Mouse (Mus musculus) retina, embryonic 14.5 days (tissue): Measurements from ENCODE around the gene S100a3.

Source experiments
- DNase-seq: peaks from one replicate; pipeline ENCODE4 v3.0.0-alpha.2; 2015; ENCODE audit warnings: low spot score

S100a3 gene

DNA sequence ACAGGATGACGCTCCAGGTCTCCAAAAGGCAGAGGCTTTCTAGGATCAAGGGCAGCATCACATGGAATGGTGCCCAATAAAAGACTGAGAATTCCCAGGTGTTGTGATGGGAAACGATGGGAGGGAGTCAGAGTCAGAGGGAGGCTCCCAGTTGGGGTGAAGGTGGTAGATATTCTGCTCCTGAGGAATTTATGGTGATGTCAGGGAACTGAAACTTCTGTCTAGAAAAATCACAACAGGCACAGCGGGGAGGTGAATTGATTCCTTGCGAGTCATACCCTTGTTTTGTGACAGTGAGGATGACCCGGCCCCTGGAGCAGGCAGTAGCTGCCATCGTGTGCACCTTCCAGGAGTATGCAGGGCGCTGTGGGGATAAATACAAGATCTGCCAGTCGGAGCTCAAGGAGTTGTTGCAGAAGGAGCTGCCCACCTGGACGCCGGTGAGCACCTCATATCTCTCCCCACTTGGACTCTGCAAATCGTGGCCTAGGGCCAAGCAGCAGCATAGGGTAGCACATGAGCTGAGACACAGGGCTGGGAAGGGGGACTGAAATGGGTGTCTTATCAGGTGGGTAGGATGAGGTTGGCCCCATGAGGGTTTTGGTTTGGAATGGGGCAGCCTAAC lies 41.2 kb downstream of the S100a3 start, which contains the start of gene Gm42674:
Gene Gm42674 (plus strand): TSS at position 419 of the 625 bp plus-strand sequence.
- DNase-seq, result no peak

DNA sequence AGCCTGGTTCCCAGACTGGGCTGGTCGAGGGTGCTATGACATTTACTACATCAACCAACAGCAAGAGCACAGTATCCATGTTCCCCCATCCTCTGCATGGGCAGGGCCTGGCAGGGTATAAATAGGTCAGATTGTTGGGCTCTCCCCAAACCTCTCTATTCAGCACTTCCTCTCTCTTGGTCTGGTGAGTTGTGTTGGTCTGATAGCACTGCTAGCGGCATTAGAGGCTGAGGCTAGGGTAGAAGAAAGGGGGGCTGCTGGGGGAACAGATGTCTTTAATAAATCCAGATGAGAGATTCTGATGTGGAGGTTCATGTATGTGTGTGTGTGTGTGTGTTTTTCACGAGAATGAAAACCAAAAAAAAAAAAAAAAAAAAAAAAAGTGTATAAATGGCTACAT lies 43.2 kb downstream of the S100a3 start, which contains the start of gene S100a4:
Gene S100a4 (plus strand): TSS at position 149 of the 400 bp plus-strand sequence.
- DNase-seq, result no peak

DNA sequence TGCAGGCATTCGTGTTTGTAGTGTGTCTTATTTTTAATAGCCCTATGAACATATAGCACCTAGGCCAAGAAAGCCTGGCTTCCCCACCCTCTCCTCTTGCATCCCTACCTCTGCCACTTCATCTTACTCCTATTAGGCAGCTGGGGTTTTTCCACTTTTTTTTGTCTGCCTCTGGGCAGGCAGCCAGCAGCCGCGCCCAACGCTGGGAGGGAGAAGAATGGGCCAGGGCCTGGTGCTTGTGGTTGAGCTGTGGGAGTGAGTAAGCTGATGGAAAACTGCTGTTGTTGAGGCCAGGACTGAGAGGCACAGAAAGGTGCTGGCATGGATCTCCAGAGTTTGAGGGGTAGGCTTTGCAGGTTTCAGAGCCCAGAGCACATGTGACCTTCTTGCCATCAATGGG lies 44.0 kb downstream of the S100a3 start:
- no peak for DNase-seq

DNA sequence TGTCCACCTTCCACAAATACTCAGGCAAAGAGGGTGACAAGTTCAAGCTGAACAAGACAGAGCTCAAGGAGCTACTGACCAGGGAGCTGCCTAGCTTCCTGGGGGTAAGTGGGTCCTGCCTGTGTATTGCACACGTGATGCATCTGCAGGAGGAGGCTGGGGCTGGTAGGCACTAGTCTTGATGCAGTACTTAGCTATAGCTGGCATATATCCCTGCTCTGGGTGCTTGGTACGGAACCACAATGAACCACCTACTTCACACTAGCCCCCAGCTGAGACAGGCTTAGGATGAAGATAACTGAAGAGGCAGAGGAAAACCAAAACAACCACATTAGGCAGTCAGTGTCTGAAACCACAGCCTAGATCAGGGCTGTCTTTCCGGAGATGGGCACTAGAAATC lies 44.7 kb downstream of the S100a3 start:
- DNase-seq, result no peak

DNA sequence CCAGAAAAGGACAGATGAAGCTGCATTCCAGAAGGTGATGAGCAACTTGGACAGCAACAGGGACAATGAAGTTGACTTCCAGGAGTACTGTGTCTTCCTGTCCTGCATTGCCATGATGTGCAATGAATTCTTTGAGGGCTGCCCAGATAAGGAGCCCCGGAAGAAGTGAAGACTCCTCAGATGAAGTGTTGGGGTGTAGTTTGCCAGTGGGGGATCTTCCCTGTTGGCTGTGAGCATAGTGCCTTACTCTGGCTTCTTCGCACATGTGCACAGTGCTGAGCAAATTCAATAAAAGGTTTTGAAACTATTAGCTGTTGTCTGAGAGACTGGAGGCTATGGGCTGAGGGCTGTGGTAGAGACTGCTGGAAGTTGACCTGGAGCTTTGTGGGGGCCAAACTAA lies 45.4 kb downstream of the S100a3 start:
- no peak for DNase-seq

DNA sequence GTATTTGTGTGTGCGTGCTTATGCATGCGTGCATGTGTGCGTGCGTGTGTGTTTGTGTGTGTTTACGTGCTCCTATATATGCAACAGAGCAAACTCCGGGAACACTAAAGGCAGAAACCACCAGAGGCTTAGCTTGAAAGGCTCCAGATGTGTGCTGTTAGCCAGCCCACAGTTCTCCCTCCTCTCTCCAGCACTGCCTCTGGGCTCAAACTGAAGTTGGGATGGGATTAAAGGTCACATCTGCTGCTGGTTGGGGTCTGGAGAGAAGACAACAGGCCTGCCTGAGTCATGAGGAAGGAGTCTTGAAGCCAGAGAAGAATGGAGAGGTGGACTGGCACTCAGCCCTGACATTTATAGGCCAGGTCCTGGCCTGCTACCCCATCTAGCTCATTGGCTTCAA lies 45.8 kb downstream of the S100a3 start:
- no peak for DNase-seq

DNA sequence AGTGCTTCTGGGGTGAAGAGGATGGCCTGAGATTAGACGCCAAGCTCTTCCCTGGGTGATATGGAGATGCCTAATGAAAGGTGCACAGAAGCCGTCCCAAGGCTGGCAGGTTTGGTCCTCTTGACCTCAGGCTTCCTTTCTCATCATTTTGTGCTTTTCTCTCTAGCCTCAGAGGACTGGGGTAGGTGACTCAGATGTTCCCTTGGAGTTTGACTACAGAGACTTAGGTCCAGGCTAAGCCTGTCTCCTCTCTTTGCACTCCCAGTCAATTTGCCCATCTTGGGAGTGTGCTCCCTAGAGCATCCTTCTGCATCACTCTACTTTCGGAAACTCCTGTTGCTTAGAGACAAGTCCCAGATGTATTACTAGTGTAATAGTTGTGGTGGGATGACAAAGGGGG lies 47.0 kb downstream of the S100a3 start:
- no peak for DNase-seq

DNA sequence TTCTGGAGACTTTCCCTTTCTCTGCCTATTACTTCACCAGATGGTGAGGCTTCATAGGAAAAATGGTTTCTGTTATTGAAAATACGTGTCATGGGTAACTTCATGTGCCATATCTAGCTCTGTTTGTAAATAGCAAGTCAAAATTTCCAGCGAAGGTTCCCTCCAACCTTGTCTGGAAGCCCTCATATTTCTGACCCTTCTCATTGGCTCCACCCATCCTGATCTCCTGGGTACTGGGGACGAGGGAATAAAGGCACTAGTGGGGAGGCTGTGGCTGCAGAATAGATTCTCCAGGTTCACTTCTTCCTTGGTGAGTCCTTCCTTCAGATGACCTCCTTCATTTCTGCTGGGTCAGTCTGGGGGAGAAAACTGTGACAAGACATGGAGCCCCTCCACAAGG lies 47.8 kb downstream of the S100a3 start, which contains the start of gene S100a5:
Gene S100a5 (plus strand): TSS at position 301 of the 400 bp plus-strand sequence.
- no peak for DNase-seq

DNA sequence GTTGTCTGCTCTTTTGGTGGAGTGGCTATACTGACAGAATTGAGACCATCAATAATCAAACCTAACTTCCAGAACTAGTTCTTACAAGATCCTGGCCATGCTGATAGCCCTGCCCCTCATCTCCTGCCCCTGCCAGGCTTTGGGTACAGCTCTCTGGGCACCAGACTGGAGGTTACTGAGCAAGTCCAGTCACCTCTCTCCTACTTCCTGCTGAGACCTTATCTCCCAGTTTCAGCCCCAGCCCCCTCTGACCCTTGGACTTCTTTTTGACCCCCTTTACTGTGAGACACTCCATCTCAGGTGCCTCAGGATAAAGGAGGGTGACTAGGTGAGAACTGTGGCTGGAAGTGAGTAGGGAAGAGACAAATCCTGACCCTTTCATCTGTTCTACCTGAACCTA lies 48.7 kb downstream of the S100a3 start:
- no peak for DNase-seq

DNA sequence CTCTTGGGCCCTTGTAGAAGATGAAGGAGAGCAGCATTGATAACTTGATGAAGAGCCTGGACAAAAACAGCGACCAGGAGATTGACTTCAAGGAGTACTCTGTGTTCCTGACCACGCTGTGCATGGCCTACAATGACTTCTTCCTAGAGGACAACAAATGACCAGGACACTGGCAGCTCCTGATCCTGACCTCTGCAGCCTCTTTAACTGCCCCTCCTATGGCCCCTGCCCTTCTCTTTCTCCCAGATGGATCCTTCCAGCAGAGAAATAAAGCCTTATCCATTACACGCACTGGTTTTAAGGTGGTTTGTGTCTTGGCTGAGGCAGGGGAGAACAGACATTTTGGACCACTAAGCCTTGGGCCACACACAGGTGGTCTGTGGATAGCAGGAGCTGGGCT lies 51.1 kb downstream of the S100a3 start:
- DNase-seq, result no peak

DNA sequence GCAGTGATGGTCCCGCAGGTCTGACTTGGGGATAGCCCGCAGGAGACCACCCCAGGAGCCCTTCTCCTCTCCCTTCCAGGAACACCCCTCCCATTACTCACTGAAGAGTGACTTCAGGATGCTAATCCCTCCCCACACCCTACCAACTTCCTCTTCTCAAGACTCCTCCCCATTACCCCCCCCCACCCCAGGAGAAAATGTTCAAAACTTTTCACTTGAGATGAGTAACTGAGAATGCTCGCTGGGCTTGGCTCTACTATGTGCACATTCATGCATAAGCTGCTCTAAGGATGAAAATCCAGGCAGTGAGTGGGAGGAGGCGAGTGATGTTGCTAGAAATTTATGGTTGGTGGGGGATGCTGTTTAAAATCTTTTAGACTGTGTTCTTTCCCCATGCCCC lies 51.7 kb downstream of the S100a3 start:
- no peak for DNase-seq

DNA sequence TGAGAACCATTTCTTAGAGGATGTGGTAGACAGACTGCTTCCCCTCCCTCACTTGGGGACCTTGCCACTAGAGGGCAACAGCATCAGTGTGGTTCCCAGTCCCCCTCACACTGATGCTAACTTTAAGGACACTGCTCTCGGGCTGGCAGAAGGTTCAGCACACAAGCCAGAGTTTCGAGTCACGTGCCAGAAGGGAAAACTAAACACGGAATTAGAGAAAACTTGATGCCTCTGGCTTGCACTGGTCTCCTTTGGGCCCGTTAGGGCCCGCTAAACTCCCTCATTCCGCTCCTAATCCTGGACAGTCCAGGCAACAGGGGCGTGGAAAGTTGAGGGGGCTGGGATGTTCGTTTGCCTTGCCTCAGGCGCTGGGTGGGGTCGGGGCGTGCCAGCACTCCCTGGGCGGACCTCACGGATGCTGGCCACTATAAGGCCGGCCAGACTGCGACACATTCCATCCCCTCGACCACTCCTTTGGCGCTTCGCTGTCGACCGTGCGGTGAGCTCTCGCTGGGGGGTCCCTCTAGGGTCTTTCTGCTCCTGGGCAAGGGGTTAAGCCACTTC lies 52.4 kb downstream of the S100a3 start, which contains the start of gene S100a6:
Gene S100a6 (plus strand): TSS at position 155 of the 564 bp plus-strand sequence.
- peak; percentile 82 for DNase-seq

DNA sequence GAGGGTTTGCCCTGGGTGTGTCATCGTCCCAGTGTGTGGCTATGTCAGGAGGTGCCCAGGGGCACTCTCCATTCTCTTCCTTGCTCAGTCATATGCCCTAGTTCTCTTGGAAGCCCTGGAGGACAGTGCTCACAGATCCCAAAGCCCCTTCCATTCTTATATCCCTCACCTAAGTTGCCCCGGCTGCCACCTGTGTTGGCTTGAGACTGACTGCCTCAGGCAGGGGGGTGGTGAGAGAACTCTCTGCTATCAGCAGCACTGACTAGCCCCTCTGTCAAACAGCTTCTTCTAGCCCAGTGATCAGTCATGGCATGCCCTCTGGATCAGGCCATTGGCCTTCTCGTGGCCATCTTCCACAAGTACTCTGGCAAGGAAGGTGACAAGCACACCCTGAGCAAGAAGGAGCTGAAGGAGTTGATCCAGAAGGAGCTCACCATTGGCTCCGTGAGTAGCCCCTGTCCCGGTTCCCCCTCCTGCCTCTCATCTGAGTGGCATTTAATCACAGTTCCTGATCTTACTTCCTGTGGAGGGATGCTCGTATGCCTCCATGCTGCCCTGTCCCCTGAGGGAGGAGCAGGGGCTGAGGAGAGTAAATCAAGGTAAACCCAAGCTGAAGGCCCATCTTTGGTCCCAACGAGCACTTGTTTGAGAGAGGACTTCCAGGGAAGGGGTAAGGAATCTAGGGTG lies 53.2 kb downstream of the S100a3 start:
- no peak for DNase-seq

DNA sequence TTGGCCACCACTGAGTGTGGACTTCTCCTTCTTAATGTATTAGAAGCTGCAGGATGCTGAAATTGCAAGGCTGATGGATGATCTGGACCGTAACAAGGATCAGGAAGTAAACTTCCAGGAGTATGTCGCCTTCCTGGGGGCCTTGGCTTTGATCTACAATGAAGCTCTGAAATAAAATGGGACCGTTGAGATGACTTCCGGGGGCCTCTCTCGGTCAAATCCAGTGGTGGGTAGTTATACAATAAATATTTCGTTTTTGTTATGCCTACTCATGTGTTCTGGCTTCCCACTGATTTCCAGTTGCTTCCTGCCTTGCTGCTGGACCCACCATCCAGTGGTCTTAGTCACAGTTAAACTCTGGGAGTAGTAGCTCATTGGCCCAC lies 53.8 kb downstream of the S100a3 start:
- DNase-seq, result no peak

DNA sequence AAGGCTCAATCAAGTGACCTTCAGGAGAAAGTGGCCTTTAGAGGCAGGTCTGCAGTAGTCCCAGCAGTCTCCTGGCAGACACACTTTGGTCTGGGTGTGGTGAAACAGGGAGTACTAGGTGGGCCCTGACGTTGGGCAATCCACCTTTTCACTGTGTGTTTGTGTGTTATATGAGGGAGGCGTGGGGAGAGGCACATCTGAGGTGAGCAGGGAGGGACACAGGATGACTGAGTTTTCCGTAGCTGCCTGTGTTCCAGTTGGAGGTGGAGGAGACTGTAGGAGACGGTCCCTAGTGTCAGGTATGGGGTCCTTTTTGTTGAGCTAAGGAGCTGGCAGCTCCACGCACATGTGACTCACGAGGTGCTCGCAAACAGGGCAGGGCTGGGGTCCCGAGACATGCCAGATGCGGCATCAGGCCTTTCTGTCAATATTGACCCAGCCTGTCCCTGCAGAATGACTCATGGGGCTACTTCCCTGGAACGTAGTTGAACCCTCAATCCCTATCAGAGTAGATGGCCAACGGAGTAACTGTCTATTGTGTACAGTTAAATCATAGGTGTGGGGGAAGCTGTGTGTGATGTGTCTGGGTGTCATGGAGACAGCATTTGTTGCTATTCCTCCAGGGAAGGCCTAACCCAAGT lies 54.4 kb downstream of the S100a3 start:
- no peak for DNase-seq

DNA sequence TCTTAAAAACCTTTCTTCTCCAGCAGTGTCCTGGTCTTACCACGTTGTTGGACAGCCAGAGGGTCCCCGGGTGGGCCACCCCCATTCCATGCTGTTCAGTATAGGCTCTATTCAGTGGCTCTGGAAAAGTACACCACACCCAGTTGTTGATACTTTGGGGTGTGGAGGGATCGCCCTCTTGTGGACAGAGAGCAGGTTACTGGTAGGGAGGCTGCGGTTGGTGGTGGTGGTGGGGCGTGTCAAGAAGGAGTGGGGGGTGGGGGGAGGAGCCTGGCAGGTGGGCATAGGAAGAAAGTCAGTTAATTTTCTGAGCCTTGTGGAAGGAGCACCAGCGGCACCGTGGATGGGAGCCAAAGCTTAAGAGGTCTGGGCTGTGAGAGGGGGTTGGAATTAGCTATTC lies 55.0 kb downstream of the S100a3 start:
- DNase-seq, result peak; percentile 71

DNA sequence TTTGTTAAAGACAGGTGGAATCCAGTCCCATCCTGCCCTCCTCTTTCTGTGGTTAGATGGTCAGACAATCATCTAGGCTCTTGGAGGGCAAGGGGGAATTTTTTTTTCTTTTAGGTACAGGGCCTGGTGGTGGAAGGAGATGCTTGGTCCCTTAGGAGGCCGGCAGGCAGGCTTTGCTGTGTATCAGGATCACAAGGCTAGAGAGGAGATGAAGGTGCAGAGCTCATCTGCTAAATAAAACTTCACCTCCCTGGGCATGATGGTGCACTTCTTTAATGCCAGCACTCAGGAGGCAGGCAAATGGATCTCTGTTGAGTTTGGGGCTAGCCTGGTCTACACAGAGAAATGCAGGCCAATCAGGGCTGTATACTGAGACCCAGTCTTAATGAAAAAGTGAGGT lies 55.5 kb downstream of the S100a3 start:
- no peak for DNase-seq

DNA sequence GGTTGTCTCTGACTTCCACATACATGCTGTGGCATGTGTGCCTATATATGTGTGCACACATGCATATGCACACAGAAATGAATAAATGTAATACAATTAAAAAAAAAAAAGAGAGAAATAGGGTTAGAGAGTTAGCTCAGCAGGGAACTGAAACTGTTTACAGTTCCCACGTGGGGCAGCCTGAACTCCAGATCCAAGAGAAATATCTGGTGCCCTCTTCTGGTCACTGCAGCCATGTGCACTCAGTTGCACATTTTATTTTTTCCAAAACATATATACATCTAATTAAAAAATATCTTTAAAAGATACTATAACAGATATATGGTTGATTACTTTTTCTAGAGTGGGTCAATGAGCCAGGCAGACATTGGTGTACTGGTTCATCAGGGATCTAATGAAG lies 57.2 kb downstream of the S100a3 start:
- DNase-seq, result no peak

DNA sequence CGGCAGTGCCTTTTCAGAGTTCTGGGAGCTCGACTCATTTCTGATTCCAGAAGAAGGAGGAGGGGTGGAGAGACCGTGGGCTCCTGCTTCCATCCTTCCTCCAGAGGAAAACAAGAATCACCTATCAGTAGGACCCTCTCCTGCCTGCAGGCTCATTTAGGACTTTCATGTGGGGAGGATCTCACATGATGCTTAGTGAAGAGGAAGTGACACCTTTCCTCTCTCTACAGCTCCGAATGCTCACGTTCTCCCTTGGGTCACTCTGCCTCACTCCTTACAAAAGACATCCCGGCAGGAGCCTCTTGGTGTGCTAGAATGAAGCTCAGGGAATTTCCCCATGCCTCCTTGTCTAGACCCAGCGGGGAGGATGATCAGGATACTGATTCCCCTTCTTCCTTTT lies 61.2 kb downstream of the S100a3 start:
- no peak for DNase-seq

DNA sequence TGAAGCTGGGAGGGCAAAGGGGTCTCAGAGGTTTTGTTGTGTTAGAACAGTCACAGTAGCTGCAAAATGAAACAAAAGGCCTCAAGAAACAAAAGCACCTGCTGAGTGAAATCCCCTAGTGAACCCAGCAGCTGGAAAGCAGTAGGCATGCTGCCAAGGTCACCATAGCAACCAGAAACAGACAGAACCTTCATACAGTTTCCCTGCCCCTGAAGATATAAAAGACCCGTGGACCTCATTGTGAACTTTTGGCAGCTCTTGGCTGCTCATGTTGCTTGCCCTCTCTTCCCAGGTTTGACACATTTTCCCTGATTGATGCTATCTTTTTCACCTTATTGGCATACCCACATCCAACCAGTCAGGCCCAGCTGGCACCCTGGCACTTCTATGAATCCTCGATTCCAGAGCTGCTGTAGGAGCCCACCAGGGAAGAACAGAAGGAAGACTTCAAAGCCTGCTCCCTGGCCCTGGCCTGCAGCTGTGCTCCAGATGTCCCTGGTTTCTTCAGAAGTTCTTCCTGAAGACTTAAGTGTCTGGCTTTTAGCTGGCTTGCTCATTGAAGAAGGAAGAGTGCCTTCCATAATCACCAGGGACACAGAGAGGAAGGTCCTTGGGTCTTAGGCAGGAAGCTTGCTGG lies 63.2 kb downstream of the S100a3 start:
- peak; percentile 69 for DNase-seq

DNA sequence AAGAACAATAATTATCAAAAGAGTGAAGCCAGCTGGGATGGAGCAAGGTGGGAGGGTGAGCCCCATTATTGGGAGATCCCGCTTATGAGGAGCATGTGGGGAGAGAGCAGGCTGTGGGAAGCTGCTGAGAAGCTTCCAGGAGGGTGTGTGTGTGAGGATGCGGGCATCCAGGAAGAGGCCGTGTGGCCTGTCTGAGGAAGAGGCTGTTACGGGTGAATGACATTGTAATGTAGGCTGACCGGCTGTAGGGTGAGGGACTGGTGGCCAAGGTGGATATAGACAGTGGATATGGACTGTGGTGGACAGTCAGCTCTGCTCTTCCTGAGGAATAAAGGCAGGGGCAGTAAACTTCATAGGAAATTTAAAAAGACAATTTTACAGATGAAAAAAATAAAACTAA lies 65.1 kb downstream of the S100a3 start:
- no peak for DNase-seq

DNA sequence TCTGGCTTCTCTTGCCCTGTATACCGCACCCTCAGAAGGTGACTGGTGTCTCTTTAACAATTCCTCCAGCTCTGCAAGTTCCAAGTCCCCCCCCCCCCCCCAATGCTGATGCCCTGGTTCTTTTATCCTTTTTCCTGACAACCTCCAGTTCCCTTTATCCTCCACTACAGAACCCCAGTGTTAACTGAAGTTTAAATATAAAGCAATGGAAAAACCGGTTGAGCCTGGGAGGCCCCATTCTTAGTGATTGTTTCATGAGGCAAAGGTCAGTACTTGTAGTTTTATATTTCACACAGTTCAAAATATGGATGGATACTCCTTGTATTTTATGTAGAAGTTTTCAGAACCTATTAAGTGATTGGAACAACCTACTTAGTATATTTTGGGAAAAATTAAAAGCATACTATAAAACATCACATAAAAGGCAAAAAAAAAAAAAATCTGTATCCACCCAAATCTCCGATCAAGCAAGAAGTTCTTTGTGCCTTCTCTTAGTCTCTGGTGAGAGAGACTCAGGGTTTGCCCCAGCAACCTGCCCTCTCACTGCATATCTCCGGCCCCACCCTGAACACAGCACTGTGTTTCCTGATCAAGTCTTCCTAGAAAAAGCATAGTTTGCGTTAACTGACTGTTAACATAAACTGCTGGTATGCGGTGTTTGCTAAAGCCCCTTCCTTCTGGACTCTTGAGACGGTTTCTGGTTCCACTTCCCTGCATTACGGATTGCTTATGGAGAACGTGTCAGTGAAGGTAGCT lies 66.1 kb downstream of the S100a3 start:
- DNase-seq, result no peak
